Mouse (Mus musculus): Measurements from ENCODE around the gene Gm45234. TPM values are rescaled to one million over a fixed set of nuclear protein-coding genes. Genes with fewer than 3 reads are reported as not detected.

Gm45234 gene
- polyA plus RNA-seq, 1 experiment from 2014 or later: not detected

- DNase-seq (ENCODE audit: low spot score) (no peak), ATAC-seq (ENCODE audit: insufficient read depth, low FRiP score, low TSS enrichment) (no peak)
- Histone ChIP-seq H3K27me3 (ENCODE audit: control insufficient read depth, insufficient read depth, low read length) (no peaks in the 10 kb centered on the region), H3K27ac (ENCODE audit: low read depth, low read length) (no peak overlapping the region), H3K9me3 (ENCODE audit: control insufficient read depth, low read length) (no peaks in the 10 kb centered on the region), H3K9ac (ENCODE audit: low read length) (no peak overlapping the region), H3K4me2 (ENCODE audit: low read depth) (no peak overlapping the region), H3K4me3 (ENCODE audit: low read depth, low read length) (no peak overlapping the region), H3K4me1 (ENCODE audit: control insufficient read depth, insufficient read depth, low read length) (peaks cover 9% of the 10 kb centered on the region; the same call in 1 of the 2 replicates), H3K36me3 (ENCODE audit: control insufficient read depth, insufficient read depth, low read length) (0 out of 2 replicates have a peak, but pooled peaks cover 4% of the 10 kb centered on the region)
- WGBS: 79% methylated on average over 10 of the region's 10 CpGs
These were observed 16.5 kb downstream of the Gm45234 start for GRCm38 (mm10) chr6:124739231-124739796.

- H3K9ac ChIP-seq (ENCODE audit: low read length): no peak within 1 kb of the TSS
- peak; percentile 50 for DNase-seq (ENCODE audit: low spot score)
- H3K27ac ChIP-seq (ENCODE audit: low read depth, low read length): no peak within 1 kb of the TSS
These were observed 17.3 kb downstream of the Gm45234 start, which contains the start of gene Ptpn6 for GRCm38 (mm10) chr6:124738511-124739023. Gene Ptpn6 (minus strand): TSS chr6:124738714.

GRCm38 (mm10) chr6:124737040-124737439 lies 18.8 kb downstream of the Gm45234 start:
- H3K27me3 ChIP-seq (ENCODE audit: control insufficient read depth, insufficient read depth, low read length): no peaks in the 10 kb centered on the region
- WGBS: 94% methylated on average over 11 of the region's 11 CpGs
- ATAC-seq (ENCODE audit: insufficient read depth, low FRiP score, low TSS enrichment): no peak

More at GRCm38 (mm10) chr6:124738511-124739023, 17.3 kb downstream of the Gm45234 start, which contains the start of gene Ptpn6:
- ATAC-seq (ENCODE audit: insufficient read depth, low FRiP score, low TSS enrichment): no peak
- no peak within 1 kb of the TSS for H3K4me2 ChIP-seq (ENCODE audit: low read depth)
- H3K4me3 ChIP-seq (ENCODE audit: low read depth, low read length): no peak within 1 kb of the TSS
- WGBS: 32% methylated on average over 15 of the region's 15 CpGs
- no peaks in the 10 kb centered on the region for H3K9me3 ChIP-seq (ENCODE audit: control insufficient read depth, low read length)
- 0 out of 2 replicates have a peak, but pooled peaks cover 4% of the 10 kb centered on the region for H3K36me3 ChIP-seq (ENCODE audit: control insufficient read depth, insufficient read depth, low read length)
- peaks cover 9% of the 10 kb centered on the region; the same call in 1 of the 2 replicates for H3K4me1 ChIP-seq (ENCODE audit: control insufficient read depth, insufficient read depth, low read length)
- H3K27me3 ChIP-seq (ENCODE audit: control insufficient read depth, insufficient read depth, low read length): no peaks in the 10 kb centered on the region

GRCm38 (mm10) chr6:124734417-124734816 lies 21.4 kb downstream of the Gm45234 start:
- 93% methylated on average over 3 of the region's 3 CpGs for WGBS

More at GRCm38 (mm10) chr6:124737040-124737439, 18.8 kb downstream of the Gm45234 start:
- no peak for DNase-seq (ENCODE audit: low spot score)
- Histone ChIP-seq H3K27ac (ENCODE audit: low read depth, low read length) (no peak overlapping the region), H3K36me3 (ENCODE audit: control insufficient read depth, insufficient read depth, low read length) (no peaks in the 10 kb centered on the region), H3K4me1 (ENCODE audit: control insufficient read depth, insufficient read depth, low read length) (peaks cover 9% of the 10 kb centered on the region; the same call in 1 of the 2 replicates), H3K4me3 (ENCODE audit: low read depth, low read length) (no peak overlapping the region), H3K9me3 (ENCODE audit: control insufficient read depth, low read length) (no peaks in the 10 kb centered on the region), H3K9ac (ENCODE audit: low read length) (no peak overlapping the region), H3K4me2 (ENCODE audit: low read depth) (no peak overlapping the region)

GRCm38 (mm10) chr6:124732476-124733370 lies 23.1 kb downstream of the Gm45234 start:
- Histone ChIP-seq H3K4me2 (ENCODE audit: low read depth) (no peak overlapping the region), H3K9ac (ENCODE audit: low read length) (no peak overlapping the region), H3K4me3 (ENCODE audit: low read depth, low read length) (no peak overlapping the region), H3K36me3 (ENCODE audit: control insufficient read depth, insufficient read depth, low read length) (no peaks in the 10 kb centered on the region), H3K27me3 (ENCODE audit: control insufficient read depth, insufficient read depth, low read length) (no peaks in the 10 kb centered on the region), H3K9me3 (ENCODE audit: control insufficient read depth, low read length) (no peaks in the 10 kb centered on the region), H3K4me1 (ENCODE audit: control insufficient read depth, insufficient read depth, low read length) (no peaks in the 10 kb centered on the region), H3K27ac (ENCODE audit: low read depth, low read length) (no peak overlapping the region)
- DNase-seq (ENCODE audit: low spot score) (no peak), ATAC-seq (ENCODE audit: insufficient read depth, low FRiP score, low TSS enrichment) (no peak)
- WGBS: 46% methylated on average over 19 of the region's 19 CpGs

More at GRCm38 (mm10) chr6:124734417-124734816, 21.4 kb downstream of the Gm45234 start:
- ATAC-seq (ENCODE audit: insufficient read depth, low FRiP score, low TSS enrichment): no peak
- Histone ChIP-seq H3K4me1 (ENCODE audit: control insufficient read depth, insufficient read depth, low read length) (0 out of 2 replicates have a peak, but pooled peaks cover 4% of the 10 kb centered on the region), H3K36me3 (ENCODE audit: control insufficient read depth, insufficient read depth, low read length) (no peaks in the 10 kb centered on the region), H3K4me3 (ENCODE audit: low read depth, low read length) (no peak overlapping the region), H3K9me3 (ENCODE audit: control insufficient read depth, low read length) (no peaks in the 10 kb centered on the region), H3K9ac (ENCODE audit: low read length) (no peak overlapping the region), H3K27me3 (ENCODE audit: control insufficient read depth, insufficient read depth, low read length) (no peaks in the 10 kb centered on the region), H3K4me2 (ENCODE audit: low read depth) (no peak overlapping the region), H3K27ac (ENCODE audit: low read depth, low read length) (no peak overlapping the region)
- DNase-seq (ENCODE audit: low spot score): no peak

GRCm38 (mm10) chr6:124731038-124731437 lies 24.8 kb downstream of the Gm45234 start:
- DNase-seq (ENCODE audit: low spot score) (no peak), ATAC-seq (ENCODE audit: insufficient read depth, low FRiP score, low TSS enrichment) (no peak)
- WGBS: 84% methylated on average over 7 of the region's 7 CpGs
- no peak overlapping the region for H3K4me2 ChIP-seq (ENCODE audit: low read depth)
- H3K27me3 ChIP-seq (ENCODE audit: control insufficient read depth, insufficient read depth, low read length): no peaks in the 10 kb centered on the region
- no peaks in the 10 kb centered on the region for H3K36me3 ChIP-seq (ENCODE audit: control insufficient read depth, insufficient read depth, low read length)
- no peak overlapping the region for H3K27ac ChIP-seq (ENCODE audit: low read depth, low read length)
- H3K4me3 ChIP-seq (ENCODE audit: low read depth, low read length): no peak overlapping the region
- no peak overlapping the region for H3K9ac ChIP-seq (ENCODE audit: low read length)
- no peaks in the 10 kb centered on the region for H3K4me1 ChIP-seq (ENCODE audit: control insufficient read depth, insufficient read depth, low read length)
- H3K9me3 ChIP-seq (ENCODE audit: control insufficient read depth, low read length): no peaks in the 10 kb centered on the region

GRCm38 (mm10) chr6:124729850-124730705 lies 25.7 kb downstream of the Gm45234 start:
- ATAC-seq (ENCODE audit: insufficient read depth, low FRiP score, low TSS enrichment) (no peak), DNase-seq (ENCODE audit: low spot score) (no peak)
- H3K4me1 ChIP-seq (ENCODE audit: control insufficient read depth, insufficient read depth, low read length): no peaks in the 10 kb centered on the region
- no peak overlapping the region for H3K4me2 ChIP-seq (ENCODE audit: low read depth)
- no peak overlapping the region for H3K27ac ChIP-seq (ENCODE audit: low read depth, low read length)
- 84% methylated on average over 8 of the region's 8 CpGs for WGBS
- no peaks in the 10 kb centered on the region for H3K27me3 ChIP-seq (ENCODE audit: control insufficient read depth, insufficient read depth, low read length)
- H3K36me3 ChIP-seq (ENCODE audit: control insufficient read depth, insufficient read depth, low read length): no peaks in the 10 kb centered on the region
- H3K4me3 ChIP-seq (ENCODE audit: low read depth, low read length): no peak overlapping the region
- H3K9me3 ChIP-seq (ENCODE audit: control insufficient read depth, low read length): no peaks in the 10 kb centered on the region
- H3K9ac ChIP-seq (ENCODE audit: low read length): no peak overlapping the region

GRCm38 (mm10) chr6:124728621-124729020 lies 27.2 kb downstream of the Gm45234 start:
- no peak for ATAC-seq (ENCODE audit: insufficient read depth, low FRiP score, low TSS enrichment)
- H3K4me3 ChIP-seq (ENCODE audit: low read depth, low read length): no peak overlapping the region
- no peaks in the 10 kb centered on the region for H3K36me3 ChIP-seq (ENCODE audit: control insufficient read depth, insufficient read depth, low read length)
- no peaks in the 10 kb centered on the region for H3K4me1 ChIP-seq (ENCODE audit: control insufficient read depth, insufficient read depth, low read length)
- WGBS: 93% methylated on average over 10 of the region's 10 CpGs
- no peak for DNase-seq (ENCODE audit: low spot score)
- H3K27me3 ChIP-seq (ENCODE audit: control insufficient read depth, insufficient read depth, low read length): no peaks in the 10 kb centered on the region
- H3K9me3 ChIP-seq (ENCODE audit: control insufficient read depth, low read length): no peaks in the 10 kb centered on the region
- H3K27ac ChIP-seq (ENCODE audit: low read depth, low read length): no peak overlapping the region
- no peak overlapping the region for H3K9ac ChIP-seq (ENCODE audit: low read length)
- H3K4me2 ChIP-seq (ENCODE audit: low read depth): no peak overlapping the region

All from neural tube, embryonic 11.5 days (tissue).